Mouse (Mus musculus) CH12.LX (cell line): ENCODE data around the gene Krt24.

Source experiments
- ELF1 ChIP-seq: IDR thresholded peaks from 2 replicates; pipeline ENCODE4 v1.6.1; 2014; ENCODE audit warnings: low read depth, mild to moderate bottlenecking, inconsistent platforms, low read length, improper control_type of control experiment
- EP300 ChIP-seq: IDR thresholded peaks from 2 replicates; pipeline ENCODE4 v1.6.1; 2011; ENCODE audit warnings: low read length, improper control_type of control experiment
- GABPA ChIP-seq: IDR thresholded peaks from 2 replicates; pipeline ENCODE4 v1.6.1; 2012; ENCODE audit warnings: low read depth, low read length, improper control_type of control experiment, inconsistent platforms; ENCODE audit not compliant: insufficient replicate concordance
- MAFK ChIP-seq: IDR thresholded peaks from 2 replicates; pipeline ENCODE4 v1.6.1; 2011; ENCODE audit warnings: low read length, improper control_type of control experiment; ENCODE audit not compliant: insufficient replicate concordance
- MAX ChIP-seq: IDR thresholded peaks from 2 replicates; pipeline ENCODE4 v1.6.1; 2011; ENCODE audit warnings: low read length, improper control_type of control experiment
- MEF2A ChIP-seq: IDR thresholded peaks from 2 replicates; pipeline ENCODE4 v1.6.1; 2014; ENCODE audit warnings: low read depth, mild to moderate bottlenecking, inconsistent platforms, low read length, improper control_type of control experiment, borderline replicate concordance
- NRF1 ChIP-seq: IDR thresholded peaks from 2 replicates; pipeline ENCODE4 v1.6.1; 2014; ENCODE audit warnings: low read depth, mild to moderate bottlenecking, inconsistent platforms, low read length, improper control_type of control experiment, moderate library complexity
- POLR2A ChIP-seq: IDR thresholded peaks from 2 replicates; pipeline ENCODE4 v1.6.1; 2011; ENCODE audit warnings: low read depth, mild to moderate bottlenecking, improper control_type of control experiment, low read length
- SMC3 ChIP-seq: IDR thresholded peaks from 2 replicates; pipeline ENCODE4 v1.6.1; 2011; ENCODE audit warnings: low read depth, low read length, improper control_type of control experiment
- USF2 ChIP-seq: conservative IDR thresholded peaks from 2 replicates; pipeline ENCODE4 v1.6.1; 2011; ENCODE audit warnings: low read depth, low read length, improper control_type of control experiment

DNA sequence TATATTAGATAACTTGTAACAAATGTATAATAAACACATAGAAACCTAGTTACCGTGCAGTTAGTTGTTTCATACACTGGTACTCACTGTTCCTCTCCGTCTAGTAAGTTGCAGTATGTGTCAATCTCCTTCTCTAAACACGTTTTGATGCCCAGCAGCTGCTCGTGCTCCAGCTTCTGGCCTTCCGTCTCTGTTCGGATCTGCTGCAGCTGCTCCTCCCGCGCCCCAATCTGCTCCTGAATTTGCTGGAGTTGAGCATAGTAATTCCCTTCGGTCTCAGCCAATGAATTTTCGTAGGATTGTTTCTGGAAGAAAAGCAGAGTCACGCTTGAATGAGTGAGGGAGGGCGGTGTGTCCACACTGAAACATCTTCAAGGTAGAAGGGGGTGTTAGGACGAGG is 48.4 kb upstream of the Krt24 start:
- TF ChIP-seq EP300 (no peak), NRF1 (no peak), MAFK (no peak), ELF1 (no peak), MEF2A (no peak), MAX (no peak), POLR2A (no peak), USF2 (no peak), SMC3 (no peak), GABPA (no peak)
